Mouse (Mus musculus) testis, postnatal 10 days (tissue): ENCODE measurements around the gene Stx11.
A peak's percentile ranks its signal among the peaks of the same experiment; 100 is the strongest.
"Not testable (repeated sequence)": the region's sequence is repeated elsewhere in the genome, so short reads cannot be mapped to it uniquely, and the experiment has no call there.

Experiments
- DNase-seq: peaks from one replicate; pipeline ENCODE4 v3.0.0; 2021; ENCODE audit warnings: low spot score

The Stx11 gene

DNA sequence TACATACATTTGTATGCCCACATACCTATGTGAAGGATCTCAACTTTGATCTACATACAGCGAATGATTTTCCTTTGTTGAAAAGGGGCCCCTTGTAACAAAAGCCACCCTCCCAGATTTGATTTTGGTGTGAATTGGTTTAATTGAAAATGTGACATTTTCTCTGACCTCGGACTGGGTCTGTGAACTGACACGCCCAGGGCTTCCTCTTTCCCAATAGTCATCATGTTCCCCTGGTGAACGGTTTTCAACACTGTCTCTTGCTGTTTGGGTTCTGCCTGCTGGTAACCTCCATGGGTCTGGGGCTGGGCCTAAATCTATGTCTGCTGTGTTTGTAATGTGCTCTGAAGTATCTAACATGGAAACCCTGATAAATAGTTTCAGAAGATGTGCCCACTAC lies 6.8 kb downstream of the Stx11 start:
- no peak for DNase-seq

DNA sequence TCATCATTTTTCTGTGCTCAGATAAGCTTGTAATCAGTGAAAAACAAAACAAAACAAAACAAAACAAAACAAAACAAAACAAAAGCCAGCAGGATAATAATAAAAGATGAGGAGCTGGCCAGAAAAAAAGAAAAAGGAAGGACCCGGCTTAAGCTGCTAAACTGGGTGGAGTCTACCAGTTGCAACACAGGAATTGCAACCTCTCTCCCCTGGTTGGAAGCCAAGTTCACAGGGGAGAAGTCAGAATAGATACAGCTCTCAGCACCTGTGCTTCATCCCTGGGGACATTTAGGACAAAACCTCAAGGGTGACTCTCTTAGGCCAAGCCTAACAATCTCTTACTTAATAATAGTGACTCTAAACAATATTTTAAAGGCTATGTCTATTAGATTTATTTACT lies 8.3 kb downstream of the Stx11 start:
- no peak for DNase-seq

DNA sequence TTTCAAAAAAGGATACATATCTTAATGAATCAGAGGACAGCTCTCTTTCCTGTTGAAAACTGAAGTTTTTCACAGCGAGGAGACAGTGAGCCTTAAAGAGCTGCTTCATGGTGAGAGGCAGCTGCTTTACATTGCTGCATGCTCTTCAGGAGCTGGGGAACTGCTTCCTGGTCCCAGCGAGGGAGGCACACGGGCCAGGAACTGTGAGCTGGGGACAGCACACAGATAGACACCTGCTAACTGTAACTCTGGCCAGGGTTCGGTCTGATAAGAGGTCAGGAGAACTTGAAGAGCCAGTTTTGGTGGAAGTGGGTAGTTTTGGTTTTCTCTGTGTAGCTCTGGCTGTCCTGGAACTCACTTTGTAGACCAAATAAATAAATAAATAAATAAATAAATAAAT lies 12.7 kb downstream of the Stx11 start:
- DNase-seq: not testable (repeated sequence)

DNA sequence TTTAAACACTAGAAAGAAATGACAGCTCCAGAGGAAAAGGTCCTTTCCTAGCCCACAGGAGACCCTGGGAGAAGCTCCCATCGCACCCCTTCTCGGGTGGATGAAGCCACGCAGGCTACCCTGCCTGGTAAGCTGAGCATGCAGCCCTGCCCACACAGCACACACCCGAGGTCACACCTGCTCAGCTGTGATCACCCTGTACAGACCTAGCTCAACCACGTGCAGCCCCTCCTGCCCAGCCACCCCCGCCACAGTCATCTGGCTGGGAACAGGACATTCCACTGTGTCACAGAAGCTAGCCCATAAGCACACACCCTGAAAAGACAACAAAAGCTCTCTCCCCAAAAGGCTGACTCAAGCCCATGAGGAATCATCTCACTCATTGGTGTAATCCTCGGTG lies 14.8 kb downstream of the Stx11 start:
- DNase-seq: no peak

DNA sequence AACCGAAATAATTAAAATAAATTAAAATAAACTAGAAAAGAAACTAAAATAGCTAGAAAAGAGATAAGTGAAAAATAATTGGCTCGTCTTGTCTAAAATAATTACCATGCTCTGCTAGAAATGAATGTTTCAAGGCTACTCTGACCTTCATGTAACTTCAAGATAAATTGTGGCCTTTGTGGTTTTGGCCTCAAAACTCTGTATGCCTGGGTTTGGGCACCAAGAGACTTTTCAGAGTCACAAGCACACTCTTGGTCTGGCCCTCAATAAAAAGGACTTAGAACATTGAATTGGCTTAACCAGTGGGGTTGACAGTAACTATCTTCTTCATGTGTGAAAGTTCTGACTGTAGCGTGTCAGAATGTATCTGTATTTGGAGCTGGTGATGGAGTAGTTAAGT lies 16.5 kb downstream of the Stx11 start:
- DNase-seq: no peak

DNA sequence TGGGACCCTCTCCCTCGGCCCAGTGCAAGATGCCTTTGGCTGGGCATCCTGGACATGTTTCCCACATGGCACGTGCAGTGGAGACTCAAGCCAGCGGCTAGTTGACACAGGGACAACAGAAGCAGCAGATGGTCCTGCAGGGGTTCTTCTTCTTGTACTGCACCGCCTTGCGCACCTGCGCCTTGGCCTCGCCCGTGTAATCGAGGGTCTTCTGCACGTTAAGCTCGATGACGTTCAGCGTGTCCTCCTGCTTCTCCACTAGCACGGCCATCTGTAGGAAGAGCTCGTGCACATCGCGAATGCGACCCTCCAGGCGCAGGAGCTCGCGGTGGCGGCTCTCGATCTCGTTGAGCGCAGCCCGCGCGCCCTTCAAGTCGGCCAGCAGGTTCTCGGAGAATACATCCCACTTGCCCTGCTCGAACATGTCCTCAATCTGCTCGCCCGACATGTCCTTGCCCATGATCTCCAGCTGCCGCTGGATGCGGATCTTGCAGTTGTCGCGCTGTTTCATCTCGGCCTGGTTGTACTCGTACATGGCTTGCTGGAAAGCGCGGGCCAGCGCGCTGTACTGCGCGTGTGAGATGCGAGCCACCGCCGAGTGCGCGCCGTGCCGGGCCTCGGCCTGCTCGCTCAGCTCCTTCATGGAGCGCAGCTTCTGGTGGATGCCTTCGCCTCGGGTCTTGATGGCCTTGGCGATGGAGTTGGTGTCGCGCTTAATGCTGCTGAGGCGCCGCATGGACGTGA lies 22.9 kb downstream of the Stx11 start:
- DNase-seq: peak; percentile 48

DNA sequence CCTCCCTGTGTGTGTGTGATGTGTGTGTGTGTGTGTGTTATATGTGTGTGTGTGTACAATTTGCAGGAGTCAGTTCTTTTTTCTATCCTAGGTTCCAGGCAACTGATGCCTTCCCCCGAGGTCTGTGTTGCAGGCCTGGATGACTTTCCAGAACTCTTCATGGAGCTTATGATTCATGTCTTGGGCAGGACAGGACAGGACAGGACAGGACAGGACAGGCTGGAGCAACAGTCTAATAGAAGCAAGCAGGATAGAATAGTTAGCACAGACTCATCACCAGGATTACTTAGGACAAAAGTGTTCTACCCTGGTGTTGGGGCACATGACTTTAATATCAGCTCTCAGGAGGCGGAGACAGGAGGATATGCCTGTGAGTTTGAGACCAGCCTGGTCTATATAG lies 25.3 kb downstream of the Stx11 start:
- DNase-seq: no peak

DNA sequence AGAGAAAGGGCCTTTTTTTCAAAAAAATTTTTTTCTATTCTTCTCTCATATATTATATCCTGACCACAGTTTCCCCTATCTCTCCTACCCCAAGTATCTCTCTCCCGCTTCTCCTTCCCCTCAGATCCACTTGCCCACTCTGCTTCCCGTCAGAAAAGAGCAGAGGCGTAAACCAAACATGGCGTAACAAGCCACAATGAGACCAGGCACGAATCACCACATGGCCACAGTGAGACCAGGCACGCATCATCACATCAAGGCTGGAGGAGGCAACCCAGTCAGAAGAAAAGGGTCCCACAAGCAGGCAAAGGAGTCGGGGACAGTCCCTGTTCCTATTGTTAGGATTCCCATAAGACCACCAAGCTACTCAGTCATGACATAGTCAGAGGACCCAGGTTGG lies 28.0 kb downstream of the Stx11 start:
- no peak for DNase-seq

DNA sequence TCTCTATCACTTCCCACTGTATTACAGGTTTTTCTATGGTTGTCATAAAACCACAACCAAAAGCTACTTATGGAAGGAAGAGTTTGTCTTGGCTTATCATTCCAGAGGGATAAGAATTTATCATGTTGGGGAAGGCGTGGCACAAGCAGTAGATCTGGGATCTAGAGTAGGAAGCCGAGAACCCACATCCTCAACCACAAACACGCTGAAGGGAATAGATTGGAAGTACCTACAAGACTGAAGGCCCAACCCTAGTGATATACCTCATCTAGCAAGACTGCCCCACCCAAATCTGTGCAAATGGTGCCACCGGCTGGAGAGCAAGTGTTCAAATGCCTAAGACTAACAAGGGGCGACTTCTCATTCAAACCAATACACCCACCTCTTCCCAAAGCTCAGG lies 28.5 kb downstream of the Stx11 start:
- no peak for DNase-seq

DNA sequence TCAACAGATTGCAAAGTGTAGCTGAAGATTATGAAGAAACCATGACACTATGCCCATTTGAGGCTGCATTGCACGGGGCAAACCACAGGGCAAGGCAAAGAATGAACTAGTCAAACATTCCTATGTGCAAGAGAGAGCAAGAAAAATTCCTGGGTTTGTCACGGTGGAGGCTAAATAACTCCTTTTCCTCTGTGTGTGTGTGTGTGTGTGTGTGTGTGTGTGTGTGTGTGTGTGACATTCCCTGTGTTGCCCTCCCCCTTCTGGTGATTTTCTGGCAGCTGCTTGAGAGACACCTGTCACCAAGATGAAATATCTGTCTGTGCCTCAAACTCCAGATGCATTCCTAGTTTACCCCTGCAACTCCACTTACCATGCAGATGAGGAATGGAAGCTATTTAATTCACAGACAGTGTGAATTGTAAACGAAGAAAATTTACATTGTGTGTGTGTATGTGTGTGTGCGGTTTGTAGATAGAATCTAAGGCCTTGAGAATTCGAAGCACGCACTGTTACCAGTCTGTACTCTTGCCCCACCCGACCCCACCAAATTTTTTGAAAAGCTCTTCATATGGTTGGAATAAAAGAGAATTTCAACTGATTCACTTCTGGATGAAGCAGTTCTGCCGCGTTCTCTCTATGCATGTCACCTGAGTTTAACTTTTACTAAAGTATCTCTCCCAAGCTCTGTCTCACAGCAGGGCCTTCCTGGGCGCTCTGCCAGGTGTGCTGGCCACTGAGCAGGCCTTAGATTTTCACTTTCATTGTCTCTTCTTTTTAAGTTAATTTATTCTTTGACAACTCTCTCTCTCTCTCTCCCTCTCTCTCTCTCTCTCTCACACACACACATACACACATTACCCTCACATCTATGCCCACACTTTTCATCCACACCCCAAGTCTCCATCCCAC lies 32.4 kb downstream of the Stx11 start:
- no peak for DNase-seq

DNA sequence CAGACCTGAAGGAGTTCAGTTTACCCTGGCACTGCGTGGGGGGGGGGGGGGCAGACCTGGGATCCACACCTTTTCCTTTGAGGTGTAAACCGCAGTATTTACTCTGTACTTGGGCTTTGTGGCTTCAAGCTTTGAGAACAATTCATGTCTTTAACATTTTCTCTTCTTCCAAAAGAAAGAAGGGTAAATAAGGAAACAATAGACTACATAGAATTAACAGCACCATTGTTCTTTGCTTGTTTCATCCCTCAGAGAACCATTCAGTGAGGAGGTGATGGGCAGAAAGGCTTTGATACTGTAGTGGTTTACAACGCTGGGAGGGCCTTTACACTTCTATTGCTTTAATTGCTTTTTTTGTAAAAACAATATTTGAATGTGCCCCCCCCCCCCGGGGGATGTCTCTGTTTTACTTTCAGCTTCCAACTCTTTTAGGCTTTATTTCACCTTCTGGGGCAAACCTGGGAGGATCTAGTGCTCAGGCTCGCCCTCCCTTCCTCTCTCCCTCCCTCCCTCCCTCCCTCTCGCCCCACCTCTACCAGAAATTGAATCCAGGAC lies 33.7 kb downstream of the Stx11 start:
- no peak for DNase-seq

DNA sequence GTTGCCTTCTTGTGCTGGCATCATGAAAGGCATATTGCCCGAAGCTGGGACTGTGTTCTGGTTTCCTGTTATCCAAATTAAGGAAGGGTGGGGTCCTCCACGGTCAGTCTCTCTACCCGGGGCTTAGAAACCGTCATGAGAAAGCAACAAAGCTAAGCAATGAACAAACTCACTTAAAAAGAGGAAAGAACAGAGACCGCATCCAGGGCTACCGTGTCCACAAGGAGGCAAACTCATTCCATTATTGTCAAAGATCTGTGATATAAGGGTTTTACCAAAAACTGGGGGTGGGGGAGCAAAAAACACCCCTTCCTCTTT lies 34.3 kb downstream of the Stx11 start:
- DNase-seq: no peak

DNA sequence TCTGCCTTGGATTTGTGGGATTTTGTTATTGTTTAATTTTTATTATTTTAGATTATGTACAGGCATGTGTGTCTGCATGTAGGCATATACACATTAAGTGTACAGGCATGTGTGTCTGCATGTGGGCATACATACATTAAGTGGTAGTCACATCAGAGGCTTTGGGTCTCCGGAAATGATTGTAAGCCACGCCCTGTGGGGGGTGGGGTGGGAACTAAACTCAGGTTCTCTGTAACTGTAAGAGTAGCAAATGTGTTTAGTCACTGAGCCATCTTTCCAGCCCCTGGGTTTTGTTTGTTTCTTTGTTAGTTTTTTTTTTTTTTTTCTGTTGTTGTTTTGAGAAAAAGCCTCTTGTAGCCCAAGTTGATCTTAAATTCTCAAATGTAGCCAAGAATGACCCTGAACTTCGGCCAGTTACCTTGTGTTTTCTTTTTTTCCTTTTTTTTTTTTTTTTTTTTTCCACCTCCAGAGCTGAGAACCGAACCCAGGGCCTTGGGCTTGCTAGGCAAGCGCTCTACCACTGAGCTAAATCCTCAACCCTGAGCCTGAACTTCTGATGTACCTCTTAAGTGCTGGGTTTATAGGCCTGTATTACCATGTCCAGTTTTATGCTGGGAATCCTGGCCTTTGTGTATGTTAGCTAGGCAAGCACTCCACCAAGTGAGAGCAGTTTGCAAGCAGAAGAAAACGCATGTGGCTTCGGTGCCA lies 34.8 kb downstream of the Stx11 start:
- DNase-seq: no peak

DNA sequence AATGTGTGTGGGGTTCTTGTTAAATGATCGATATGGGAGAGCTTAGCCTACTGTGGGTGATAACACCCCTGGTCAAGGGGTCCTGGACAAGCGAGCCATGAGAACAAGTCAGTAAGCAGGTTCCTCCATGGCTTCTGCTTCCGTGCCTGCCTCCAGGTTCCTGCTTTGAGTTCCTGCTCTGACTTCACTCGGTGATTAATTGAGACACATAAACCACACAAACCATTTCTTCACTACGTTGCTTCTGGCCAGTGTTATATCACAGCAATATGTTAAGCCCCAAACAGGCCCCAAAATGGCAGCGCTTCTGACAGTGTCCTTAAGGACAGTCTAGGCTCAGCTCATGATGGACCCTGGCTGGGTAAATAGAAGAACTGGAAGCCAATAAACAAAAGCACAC lies 35.9 kb downstream of the Stx11 start:
- DNase-seq: no peak

DNA sequence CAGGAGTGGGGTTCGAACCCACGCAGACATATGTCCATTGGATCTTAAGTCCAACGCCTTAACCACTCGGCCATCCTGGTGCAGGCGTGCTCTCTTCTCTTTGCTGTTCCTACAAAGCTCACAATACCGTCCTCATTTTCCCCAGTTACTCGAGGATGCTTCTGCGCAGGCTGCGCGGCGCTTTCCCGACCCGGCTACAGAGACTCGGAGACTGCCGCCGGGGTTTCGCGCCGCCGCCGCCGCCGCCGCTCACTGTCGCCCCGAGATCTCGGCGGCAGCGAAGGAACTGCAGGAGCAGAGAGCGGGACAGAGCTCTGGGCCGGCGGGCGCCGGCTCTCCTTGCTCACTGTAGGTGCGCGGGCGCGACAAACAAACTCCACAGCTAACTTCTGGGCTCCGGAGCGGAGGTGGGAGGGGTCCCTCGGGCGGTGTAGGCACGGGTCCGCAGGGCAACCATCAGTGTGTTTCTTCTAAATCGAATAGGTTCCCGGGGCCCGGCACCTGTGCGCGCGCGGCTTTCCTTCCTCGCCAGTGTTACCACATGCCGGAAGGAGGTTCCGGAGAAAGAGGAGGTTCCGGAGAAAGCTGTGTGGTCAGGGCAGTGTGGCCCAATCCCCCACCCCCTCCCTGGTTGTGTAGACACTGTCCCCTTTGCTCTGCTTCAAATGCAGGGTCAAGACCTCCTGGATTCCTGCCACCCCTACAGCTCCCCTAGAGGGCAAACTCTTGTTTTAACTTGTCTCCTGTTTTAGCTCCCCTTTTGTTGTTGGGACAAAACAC lies 41.3 kb downstream of the Stx11 start:
- DNase-seq: peak; percentile 93

DNA sequence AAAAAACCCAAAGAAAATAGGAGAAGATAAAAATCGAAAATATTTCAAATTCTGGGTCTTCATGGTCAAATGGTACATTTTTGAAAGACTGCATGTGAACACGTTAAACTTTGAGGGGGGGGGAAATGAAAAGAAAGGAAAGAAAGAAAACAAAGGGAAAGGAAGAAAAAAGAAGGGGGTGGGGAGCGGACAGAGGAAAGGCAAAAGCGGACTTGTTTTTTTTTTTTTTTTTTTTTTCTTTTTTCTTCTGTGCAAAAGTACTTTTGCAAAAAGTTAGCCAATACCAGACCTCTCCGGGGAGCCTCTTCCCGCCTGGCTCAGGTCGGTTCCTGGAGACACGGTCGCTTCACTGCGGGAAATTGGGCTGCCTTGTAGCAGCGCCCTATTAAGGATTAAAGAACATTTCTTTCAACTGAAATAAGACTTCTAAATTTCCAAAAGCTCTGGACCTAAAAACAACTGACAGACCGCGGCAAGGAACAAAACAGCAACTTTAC lies 42.0 kb downstream of the Stx11 start:
- no peak for DNase-seq

DNA sequence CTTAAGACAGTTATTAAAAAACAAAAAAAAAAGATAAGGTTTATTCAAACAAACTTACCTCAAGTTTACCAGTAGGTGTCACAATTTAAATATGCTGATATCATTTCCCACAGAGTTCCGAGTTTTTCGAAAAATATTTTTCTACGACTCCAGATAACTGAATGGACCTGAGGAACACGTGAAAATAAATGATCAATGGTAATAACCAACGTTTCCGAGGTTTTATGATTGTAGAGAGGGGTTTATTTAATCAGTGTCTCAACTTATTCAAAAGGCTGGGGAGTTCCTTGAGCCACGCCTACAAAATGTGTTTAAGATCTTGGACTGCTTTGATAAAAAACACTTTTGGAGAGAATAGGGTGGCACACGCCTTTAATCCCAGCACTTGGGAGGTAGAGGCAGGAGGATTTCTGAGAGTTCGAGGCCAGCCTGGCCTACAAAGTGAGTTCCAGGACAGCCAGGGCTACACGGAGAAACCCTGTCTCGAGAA lies 42.5 kb downstream of the Stx11 start:
- DNase-seq: no peak

DNA sequence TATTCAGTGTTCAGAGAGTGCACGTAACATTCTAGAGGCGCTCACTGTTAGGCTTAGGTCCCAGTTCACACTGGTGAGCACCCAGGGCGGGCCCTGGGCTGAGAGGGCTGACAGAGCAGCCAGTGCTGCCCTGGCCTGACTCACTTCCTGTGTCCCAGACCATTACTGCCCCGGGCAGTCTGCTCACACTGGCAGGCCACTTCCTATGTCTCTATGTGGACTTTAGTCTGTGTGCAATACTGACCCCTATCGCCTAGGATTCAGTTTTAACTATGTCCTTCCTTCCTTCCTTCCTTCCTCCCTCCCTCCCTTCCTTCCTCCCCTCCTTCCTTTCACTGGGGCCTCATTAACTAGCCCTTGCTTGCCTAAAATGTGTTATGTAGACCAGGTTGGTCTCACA lies 44.8 kb downstream of the Stx11 start:
- no peak for DNase-seq

DNA sequence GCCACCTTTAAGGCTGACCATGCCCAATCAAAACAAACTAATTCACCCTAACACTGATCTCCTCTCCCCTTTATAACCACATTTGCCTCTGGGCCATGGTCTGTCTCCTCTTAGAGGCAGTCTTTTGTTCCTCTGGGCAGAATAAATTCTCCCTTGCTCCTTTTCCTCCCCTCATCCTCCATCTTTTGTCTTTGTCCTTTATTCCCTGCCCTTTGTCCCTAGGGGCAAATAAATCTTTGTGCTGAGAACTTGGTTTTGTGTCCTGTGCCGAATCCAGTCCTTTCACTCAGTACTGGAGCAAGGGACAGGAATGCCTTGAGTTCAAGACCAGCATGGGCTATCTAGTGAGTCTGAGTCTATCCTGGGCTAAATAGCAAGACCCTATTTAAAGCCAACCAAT lies 46.5 kb downstream of the Stx11 start:
- no peak for DNase-seq

DNA sequence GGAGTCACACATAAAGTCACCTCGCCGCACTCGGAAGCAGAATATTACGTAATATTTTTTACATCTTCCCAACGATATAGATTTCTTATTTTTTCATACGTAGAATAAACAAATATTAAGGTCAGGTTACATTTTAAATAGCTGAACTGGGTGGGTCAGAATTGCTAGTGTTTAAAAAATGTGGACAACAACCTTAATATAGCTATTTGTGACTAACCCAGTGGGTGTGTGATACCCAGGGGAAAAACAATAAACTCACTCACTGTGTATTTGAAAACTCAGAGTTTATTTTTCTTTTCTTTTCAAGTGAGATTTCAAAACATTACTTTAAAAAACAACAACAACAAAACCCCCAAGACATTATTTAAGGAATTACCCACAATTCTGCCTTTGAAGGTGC lies 47.7 kb downstream of the Stx11 start:
- no peak for DNase-seq

DNA sequence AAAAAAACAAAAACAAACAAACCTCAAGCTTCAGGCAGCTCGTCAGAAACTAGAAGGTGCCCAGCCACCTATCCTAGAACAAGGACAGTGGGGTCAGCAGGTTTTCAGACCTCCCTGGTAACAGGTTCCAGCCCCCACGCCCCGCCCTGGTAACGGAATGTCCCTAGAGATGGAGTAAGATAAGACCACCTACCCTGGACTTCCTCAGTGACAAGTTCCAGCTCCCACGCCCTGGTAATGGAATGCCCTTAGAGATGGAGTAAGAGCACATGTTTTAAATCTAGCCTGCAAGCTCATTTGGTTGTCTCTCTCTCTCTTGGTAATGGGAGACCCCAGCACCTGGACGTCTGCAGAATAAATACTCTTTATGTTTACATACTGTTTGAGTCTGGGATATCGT lies 48.3 kb downstream of the Stx11 start:
- no peak for DNase-seq

DNA sequence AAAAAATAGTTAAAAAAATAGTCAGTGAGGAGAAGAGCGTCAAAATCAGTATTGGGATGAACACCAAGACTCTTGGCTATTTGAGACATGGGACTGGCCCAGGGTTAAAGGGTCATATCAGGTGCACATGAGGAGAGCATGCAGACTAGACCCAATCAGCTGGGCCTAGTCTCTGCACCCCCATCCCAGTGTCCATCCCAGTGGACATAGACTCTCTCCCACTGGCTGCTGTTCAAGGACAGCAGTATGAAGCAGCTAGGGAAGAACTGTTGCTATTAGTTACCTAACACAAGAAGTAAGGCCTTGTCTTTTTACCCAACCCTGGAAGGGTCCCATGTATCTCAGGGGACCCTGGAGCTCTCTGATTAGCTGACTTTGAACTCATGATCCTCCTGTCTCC lies 49.9 kb downstream of the Stx11 start:
- DNase-seq: no peak
